Mouse (Mus musculus) kidney, embryonic 16.5 days (tissue): Measurements from ENCODE around the gene St6galnac6. TPM values are rescaled to one million over a fixed set of nuclear protein-coding genes. Genes with fewer than 3 reads are reported as not detected.
A peak's percentile ranks its signal among the peaks of the same experiment; 100 is the strongest.

Experiments used
- ATAC-seq: fragments of 200-750 bp; cut with Nextera tagmentation; 2 replicates; pipeline ENCODE4 v1.8.0; 2017; ENCODE audit warnings: moderate TSS enrichment; ENCODE audit not compliant: low FRiP score, low TSS enrichment
- H3K27ac ChIP-seq: fragments of 300-500 bp; sonication (generic); 2 replicates; pipeline ENCODE4 v1.5.1; 2014; ENCODE audit warnings: low read length
- H3K27me3 ChIP-seq: fragments of 300-500 bp; sonication (generic); 2 replicates; pipeline ENCODE4 v1.6.1; 2014; ENCODE audit warnings: low read length, control low read depth, mixed read lengths; ENCODE audit not compliant: insufficient read depth
- H3K36me3 ChIP-seq: fragments of 300-500 bp; sonication (generic); 2 replicates; pipeline ENCODE4 v1.6.1; 2014; ENCODE audit warnings: low read length, control low read depth, mixed read lengths; ENCODE audit not compliant: insufficient read depth
- H3K4me1 ChIP-seq: fragments of 300-500 bp; sonication (generic); 2 replicates; pipeline ENCODE4 v1.6.1; 2014; ENCODE audit warnings: low read length, control low read depth, mixed read lengths; ENCODE audit not compliant: insufficient read depth
- H3K4me2 ChIP-seq: fragments of 300-500 bp; sonication (generic); replicated peaks from 2 replicates; pipeline ENCODE4 v1.6.1; 2014; ENCODE audit warnings: low read depth, low read length
- H3K4me3 ChIP-seq: fragments of 300-500 bp; sonication (generic); 2 replicates; pipeline ENCODE4 v1.5.1; 2014; ENCODE audit warnings: mild to moderate bottlenecking, low read length
- H3K9ac ChIP-seq: fragments of 300-500 bp; sonication (generic); replicated peaks from 2 replicates; pipeline ENCODE4 v1.6.1; 2014; ENCODE audit warnings: low read length
- H3K9me3 ChIP-seq: fragments of 300-500 bp; sonication (generic); 2 replicates; pipeline ENCODE4 v1.6.1; 2016; ENCODE audit warnings: low read length, control low read depth
- WGBS: fragments of 180-500 bp; shearing (Covaris S2); extraction: QIAGEN DNeasy Blood & Tissue Kit; methylation state at CpG from one replicate; pipeline ENCODE4 v1.1.7; 2014; 5-methylcytosine and 5-hydroxymethylcytosine counted together
- polyA plus RNA-seq: library from polyadenylated mRNA; unstranded; fragments of >200 nt; fragmentation: Nextera tagmentation; extraction: Ambion mirVana; gene quantifications from 2 replicates; pipeline ENCODE4 v1.2.1, GENCODE M21; 2015

The St6galnac6 gene
- polyA plus RNA-seq, 1 experiment from 2014 or later = 18.5 TPM

- H3K4me1 ChIP-seq = peaks cover 25% of the 10 kb centered on the region
- WGBS = under 1% methylated on average over 36 of the region's 36 CpGs
- peak; percentile 81 for ATAC-seq
These were observed 28.6 kb upstream of the St6galnac6 start, which contains the start of gene Dpm2 for GRCm38 (mm10) chr2:32570698-32571494. Gene Dpm2 (plus strand): TSS chr2:32570858.

GRCm38 (mm10) chr2:32572196-32572595, 27.3 kb upstream of the St6galnac6 start:
- no peak overlapping the region for H3K4me3 ChIP-seq
- no peaks in the 10 kb centered on the region for H3K27me3 ChIP-seq
- no peak for ATAC-seq
- no peaks in the 10 kb centered on the region for H3K9me3 ChIP-seq
- no peak overlapping the region for H3K27ac ChIP-seq
- 91% methylated on average over 11 of the region's 11 CpGs for WGBS
- H3K36me3 ChIP-seq = peaks cover 10% of the 10 kb centered on the region; the same call in 1 of the 2 replicates
- H3K4me1 ChIP-seq = peaks cover 25% of the 10 kb centered on the region
- H3K9ac ChIP-seq = no peak overlapping the region
- no peak overlapping the region for H3K4me2 ChIP-seq

More at GRCm38 (mm10) chr2:32570698-32571494, 28.6 kb upstream of the St6galnac6 start, which contains the start of gene Dpm2:
- Histone ChIP-seq H3K27me3 (no peaks in the 10 kb centered on the region), H3K27ac (peak within 1 kb of the TSS; percentile 16; the same call in 1 of the 2 replicates), H3K9ac (peak within 1 kb of the TSS; percentile 85), H3K9me3 (no peaks in the 10 kb centered on the region), H3K36me3 (peaks cover 15% of the 10 kb centered on the region), H3K4me3 (peak within 1 kb of the TSS; percentile 59), H3K4me2 (peak within 1 kb of the TSS; percentile 88)

- H3K4me1 ChIP-seq = peaks cover 25% of the 10 kb centered on the region
- no peak within 1 kb of the TSS for H3K27ac ChIP-seq
- no peaks in the 10 kb centered on the region for H3K9me3 ChIP-seq
- peak within 1 kb of the TSS; percentile 94 for H3K4me2 ChIP-seq
- no peak for ATAC-seq
- H3K9ac ChIP-seq = peak within 1 kb of the TSS; percentile 54
- H3K4me3 ChIP-seq = peak within 1 kb of the TSS; percentile 47
- H3K36me3 ChIP-seq = no peaks in the 10 kb centered on the region; the same call in 1 of the 2 replicates
- 80% methylated on average over 6 of the region's 6 CpGs for WGBS
- peaks cover 12% of the 10 kb centered on the region for H3K27me3 ChIP-seq
These were observed 25.0 kb upstream of the St6galnac6 start, which contains the start of gene Pip5kl1 for GRCm38 (mm10) chr2:32574497-32574896. Gene Pip5kl1 (plus strand): TSS chr2:32574797.

- WGBS = 2% methylated on average over 26 of the region's 26 CpGs
These were observed 24.5 kb upstream of the St6galnac6 start for GRCm38 (mm10) chr2:32574901-32575585.

GRCm38 (mm10) chr2:32575586-32576160, 23.8 kb upstream of the St6galnac6 start, which contains the start of gene 9430097D07Rik:
Gene 9430097D07Rik (minus strand): TSS chr2:32575684.
- Histone ChIP-seq H3K9ac (peak within 1 kb of the TSS; percentile 54), H3K4me2 (peak within 1 kb of the TSS; percentile 94), H3K9me3 (no peaks in the 10 kb centered on the region), H3K36me3 (no peaks in the 10 kb centered on the region; the same call in 1 of the 2 replicates), H3K4me1 (peaks cover 21% of the 10 kb centered on the region), H3K27me3 (peaks cover 16% of the 10 kb centered on the region), H3K4me3 (peak within 1 kb of the TSS; percentile 47), H3K27ac (no peak within 1 kb of the TSS)
- WGBS = 10% methylated on average over 28 of the region's 28 CpGs
- ATAC-seq = peak; percentile 13; the same call in 1 of the 2 replicates

More at GRCm38 (mm10) chr2:32574901-32575585, 24.5 kb upstream of the St6galnac6 start:
- H3K4me3 ChIP-seq = peak overlapping the region; percentile 47
- ATAC-seq = no peak
- peak overlapping the region; percentile 54 for H3K9ac ChIP-seq
- H3K27me3 ChIP-seq = peaks cover 16% of the 10 kb centered on the region
- H3K9me3 ChIP-seq = no peaks in the 10 kb centered on the region
- peak overlapping the region; percentile 94 for H3K4me2 ChIP-seq
- H3K4me1 ChIP-seq = peaks cover 25% of the 10 kb centered on the region
- no peak overlapping the region for H3K27ac ChIP-seq
- H3K36me3 ChIP-seq = no peaks in the 10 kb centered on the region; the same call in 1 of the 2 replicates

GRCm38 (mm10) chr2:32576532-32576931, 23.0 kb upstream of the St6galnac6 start:
- H3K27ac ChIP-seq = no peak overlapping the region
- no peak overlapping the region for H3K9ac ChIP-seq
- no peaks in the 10 kb centered on the region; the same call in 1 of the 2 replicates for H3K36me3 ChIP-seq
- no peaks in the 10 kb centered on the region for H3K9me3 ChIP-seq
- peaks cover 16% of the 10 kb centered on the region for H3K4me1 ChIP-seq
- ATAC-seq = no peak
- 86% methylated on average over 9 of the region's 9 CpGs for WGBS
- no peak overlapping the region for H3K4me3 ChIP-seq
- H3K27me3 ChIP-seq = peaks cover 16% of the 10 kb centered on the region
- H3K4me2 ChIP-seq = no peak overlapping the region

- H3K4me3 ChIP-seq = no peak overlapping the region
- 28% methylated on average over 25 of the region's 30 CpGs for WGBS
- 0 out of 2 replicates have a peak, but pooled peaks have one; percentile 7 for ATAC-seq
- peaks cover 16% of the 10 kb centered on the region for H3K27me3 ChIP-seq
- no peak overlapping the region for H3K4me2 ChIP-seq
- H3K9ac ChIP-seq = no peak overlapping the region; the same call in 1 of the 2 replicates
- H3K4me1 ChIP-seq = peaks cover 13% of the 10 kb centered on the region
- H3K27ac ChIP-seq = no peak overlapping the region
- no peaks in the 10 kb centered on the region for H3K9me3 ChIP-seq
- H3K36me3 ChIP-seq = no peaks in the 10 kb centered on the region; the same call in 1 of the 2 replicates
These were observed 21.1 kb upstream of the St6galnac6 start for GRCm38 (mm10) chr2:32578146-32579046.

- 39% methylated on average over 19 of the region's 19 CpGs for WGBS
- Histone ChIP-seq H3K9me3 (no peaks in the 10 kb centered on the region), H3K36me3 (no peaks in the 10 kb centered on the region), H3K9ac (no peak overlapping the region), H3K4me3 (peak overlapping the region; percentile 27), H3K4me2 (peak overlapping the region; percentile 31), H3K4me1 (0 out of 2 replicates have a peak, but pooled peaks cover 7% of the 10 kb centered on the region), H3K27ac (no peak overlapping the region), H3K27me3 (peaks cover 16% of the 10 kb centered on the region)
- ATAC-seq = peak; percentile 29; the same call in 1 of the 2 replicates
These were observed 17.9 kb upstream of the St6galnac6 start for GRCm38 (mm10) chr2:32581450-32582095.
